Mouse (Mus musculus) spleen, adult 2 months (tissue): ENCODE measurements around the gene Insl5.

Source experiments
- CTCF ChIP-seq: fragments of 200-500 bp; IDR thresholded peaks from 2 replicates; pipeline ENCODE4 v1.5.1; 2011; ENCODE audit warnings: mild to moderate bottlenecking, inconsistent platforms; ENCODE audit not compliant: insufficient read depth, insufficient read length, insufficient replicate concordance; ENCODE audit errors: extremely low read depth
- POLR2A ChIP-seq: fragments of 200-500 bp; IDR thresholded peaks from 2 replicates; pipeline ENCODE4 v1.6.1; 2011; ENCODE audit warnings: low read depth, low read length, inconsistent platforms

GRCm38 (mm10) chr4:102971159-102971558 is 55.5 kb downstream of the Insl5 start:
- no peak for TF ChIP-seq CTCF
- no peak for TF ChIP-seq POLR2A
